Mouse (Mus musculus): ENCODE measurements at regions not wholly inside any gene's neighbourhood (a gene's known extent, or its start where the extent isn't known, plus 50 kb on each side); places are given as distances from the start of the nearest gene placed in this dataset.

GRCm38 (mm10) chr15:42913285-42913684 lies 2779.1 kb downstream of the 9330182O14Rik start:
- Histone ChIP-seq H3K27ac (no peak overlapping the region), H3K4me3 (no peak overlapping the region), H3K4me1 (peaks cover 9% of the 10 kb centered on the region), H3K27me3 (ENCODE audit: poor library complexity, severe bottlenecking) (no peaks in the 10 kb centered on the region), H3K36me3 (replicated peaks) (no peaks in the 10 kb centered on the region), H3K9me3 (no peaks in the 10 kb centered on the region)
- WGBS: 52% methylated on average over 2 of the region's 2 CpGs
- DNase-seq (ENCODE audit: extremely low spot score, low spot score): no peak

DNA sequence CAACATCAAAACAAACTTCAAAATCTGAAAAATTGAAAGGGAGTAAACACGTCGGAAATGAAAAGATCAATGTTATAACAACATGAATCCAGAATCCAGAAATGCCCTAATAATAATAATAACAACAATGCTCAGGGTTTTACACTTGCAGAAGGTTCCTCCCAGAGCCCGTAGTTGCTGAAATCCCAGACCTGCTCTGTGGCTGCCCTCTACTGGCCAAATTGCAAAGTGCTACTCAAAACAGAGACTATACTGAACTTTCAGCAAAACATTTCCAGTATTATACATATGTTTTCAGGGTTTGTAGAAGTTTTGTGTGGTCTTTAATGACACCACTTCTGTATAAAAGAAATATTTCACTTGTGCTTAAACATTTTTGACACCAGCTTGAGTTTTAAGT lies 2779.9 kb downstream of the 9330182O14Rik start:
- 18% methylated on average over 3 of the region's 3 CpGs for WGBS
- Histone ChIP-seq H3K27me3 (ENCODE audit: poor library complexity, severe bottlenecking) (no peaks in the 10 kb centered on the region), H3K4me3 (no peak overlapping the region), H3K4me1 (peaks cover 9% of the 10 kb centered on the region), H3K36me3 (replicated peaks) (no peaks in the 10 kb centered on the region), H3K9me3 (no peaks in the 10 kb centered on the region), H3K27ac (no peak overlapping the region)
- peak; percentile 43 for DNase-seq (ENCODE audit: extremely low spot score, low spot score)

DNA sequence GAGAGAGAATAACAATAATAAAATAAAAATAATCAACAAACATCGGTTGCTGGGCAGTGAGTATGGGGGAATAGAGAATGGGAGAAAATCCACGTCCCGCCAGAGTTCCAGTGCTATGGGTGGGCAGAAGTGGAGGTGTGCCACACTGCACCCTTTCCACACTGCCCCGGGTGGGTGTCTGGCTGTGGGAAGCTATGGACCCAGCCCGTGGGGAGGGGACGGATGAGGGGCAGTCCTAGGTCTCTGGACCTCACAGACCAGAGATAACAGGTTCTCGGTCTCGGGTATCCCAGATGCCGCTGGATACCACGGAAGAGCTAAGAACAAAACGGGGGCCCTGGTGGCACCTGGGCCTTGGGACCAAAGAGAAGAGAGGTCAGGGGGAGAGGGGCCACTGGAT lies 2781.0 kb downstream of the 9330182O14Rik start:
- Histone ChIP-seq H3K4me1 (peaks cover 9% of the 10 kb centered on the region), H3K4me3 (no peak overlapping the region), H3K36me3 (replicated peaks) (no peaks in the 10 kb centered on the region), H3K27me3 (ENCODE audit: poor library complexity, severe bottlenecking) (no peaks in the 10 kb centered on the region), H3K9me3 (no peaks in the 10 kb centered on the region), H3K27ac (no peak overlapping the region)
- 91% methylated on average over 11 of the region's 11 CpGs for WGBS
- no peak for DNase-seq (ENCODE audit: extremely low spot score, low spot score)

- no peak for DNase-seq (ENCODE audit: extremely low spot score, low spot score)
- Histone ChIP-seq H3K9me3 (no peaks in the 10 kb centered on the region), H3K4me3 (no peak overlapping the region), H3K4me1 (no peaks in the 10 kb centered on the region), H3K27me3 (ENCODE audit: poor library complexity, severe bottlenecking) (no peaks in the 10 kb centered on the region), H3K27ac (no peak overlapping the region), H3K36me3 (replicated peaks) (no peaks in the 10 kb centered on the region)
- 74% methylated on average over 3 of the region's 3 CpGs for WGBS
These were observed 2787.5 kb downstream of the 9330182O14Rik start for GRCm38 (mm10) chr15:42921618-42922017.

DNA sequence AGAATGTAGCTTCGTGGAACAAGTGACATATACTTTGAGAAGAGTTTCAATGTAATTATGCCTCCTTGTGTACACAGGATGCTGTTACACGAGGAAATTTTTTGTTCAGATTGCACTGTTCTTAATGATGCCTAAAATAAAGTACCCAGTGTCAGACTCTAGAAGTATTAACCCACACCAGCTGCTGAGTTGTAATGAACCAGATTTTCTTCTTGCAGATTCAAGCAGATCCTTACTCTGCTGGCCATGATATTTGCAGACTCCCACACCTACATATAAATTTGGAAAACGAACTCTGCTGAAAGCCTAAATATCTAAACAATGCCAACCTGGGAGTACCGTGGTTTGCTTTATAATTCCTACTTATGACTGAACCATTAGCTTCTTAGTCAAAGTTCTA lies 2794.2 kb downstream of the 9330182O14Rik start:
- Histone ChIP-seq H3K27me3 (ENCODE audit: poor library complexity, severe bottlenecking) (no peaks in the 10 kb centered on the region), H3K36me3 (replicated peaks) (no peaks in the 10 kb centered on the region), H3K4me3 (no peak overlapping the region), H3K27ac (no peak overlapping the region), H3K4me1 (no peaks in the 10 kb centered on the region), H3K9me3 (no peaks in the 10 kb centered on the region)
- 80% methylated on average over 4 of the region's 4 CpGs for WGBS
- DNase-seq (ENCODE audit: extremely low spot score, low spot score): no peak

DNA sequence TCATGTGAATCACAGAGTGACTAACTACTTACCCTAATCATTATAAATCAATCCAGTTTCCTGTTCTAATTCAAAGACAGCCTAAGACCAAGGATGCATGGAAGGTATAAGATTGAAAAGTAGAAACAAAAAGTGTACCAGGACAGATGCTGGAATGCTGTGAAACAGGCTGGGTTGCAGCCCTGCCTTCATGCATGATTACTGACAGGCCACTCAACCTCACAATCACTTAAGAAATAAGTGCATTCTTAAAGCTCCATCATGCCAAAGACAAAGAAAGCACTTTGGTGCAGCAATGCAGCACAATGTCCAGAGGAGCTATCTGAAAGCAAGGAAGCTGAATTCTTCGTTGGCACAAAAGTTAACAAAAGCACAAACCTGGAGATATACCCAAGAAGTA lies 2810.4 kb downstream of the 9330182O14Rik start:
- no peak for DNase-seq (ENCODE audit: extremely low spot score, low spot score)
- Histone ChIP-seq H3K27me3 (ENCODE audit: poor library complexity, severe bottlenecking) (no peaks in the 10 kb centered on the region), H3K9me3 (no peaks in the 10 kb centered on the region), H3K27ac (no peak overlapping the region), H3K4me3 (no peak overlapping the region), H3K4me1 (no peaks in the 10 kb centered on the region), H3K36me3 (replicated peaks) (no peaks in the 10 kb centered on the region)
- WGBS: 84% methylated on average over 1 of the region's 1 CpGs

- no peak overlapping the region for H3K27ac ChIP-seq
- H3K4me3 ChIP-seq: no peak overlapping the region
- H3K27me3 ChIP-seq (ENCODE audit: poor library complexity, severe bottlenecking): no peaks in the 10 kb centered on the region
- peaks cover 6% of the 10 kb centered on the region; the same call in 1 of the 2 replicates for H3K4me1 ChIP-seq
- DNase-seq (ENCODE audit: extremely low spot score, low spot score): no peak
- H3K36me3 ChIP-seq (replicated peaks): no peaks in the 10 kb centered on the region
- WGBS: 89% methylated on average over 4 of the region's 4 CpGs
- H3K9me3 ChIP-seq: no peaks in the 10 kb centered on the region
These were observed 2821.0 kb downstream of the 9330182O14Rik start for GRCm38 (mm10) chr15:42955167-42955566.

DNA sequence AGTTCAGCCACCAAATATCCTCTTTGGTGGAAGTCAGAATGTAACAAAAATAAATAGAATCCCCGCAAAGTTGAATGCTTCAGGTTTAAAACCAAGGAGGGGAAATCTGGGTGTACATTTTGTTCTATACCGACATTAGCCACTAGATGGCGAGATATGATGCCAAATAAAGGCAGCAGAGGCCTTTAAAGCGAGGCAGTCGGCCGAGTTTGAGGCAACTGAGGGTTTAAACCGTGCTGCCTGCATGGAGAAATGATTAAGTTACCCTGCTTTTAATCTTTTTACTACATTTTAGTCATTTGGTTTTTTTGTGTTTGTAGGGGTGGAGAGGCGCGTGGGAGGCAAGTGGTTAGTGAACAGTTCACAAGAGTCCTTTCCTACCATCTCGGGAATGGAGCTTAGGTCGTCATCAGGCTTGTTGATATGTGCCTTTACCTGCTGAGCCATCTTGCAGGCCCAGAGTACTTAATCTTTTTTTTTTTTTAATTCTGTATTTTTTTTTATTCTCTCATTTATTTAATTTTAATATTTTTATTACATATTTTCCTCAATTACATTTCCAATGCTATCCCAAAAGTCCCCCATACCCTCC lies 2828.7 kb downstream of the 9330182O14Rik start:
- no peak overlapping the region for H3K27ac ChIP-seq
- 23% methylated on average over 11 of the region's 11 CpGs for WGBS
- H3K4me3 ChIP-seq: no peak overlapping the region
- H3K27me3 ChIP-seq (ENCODE audit: poor library complexity, severe bottlenecking): no peaks in the 10 kb centered on the region
- peak; percentile 45 for DNase-seq (ENCODE audit: extremely low spot score, low spot score)
- peaks cover 9% of the 10 kb centered on the region for H3K4me1 ChIP-seq
- H3K36me3 ChIP-seq (replicated peaks): no peaks in the 10 kb centered on the region
- no peaks in the 10 kb centered on the region for H3K9me3 ChIP-seq

DNA sequence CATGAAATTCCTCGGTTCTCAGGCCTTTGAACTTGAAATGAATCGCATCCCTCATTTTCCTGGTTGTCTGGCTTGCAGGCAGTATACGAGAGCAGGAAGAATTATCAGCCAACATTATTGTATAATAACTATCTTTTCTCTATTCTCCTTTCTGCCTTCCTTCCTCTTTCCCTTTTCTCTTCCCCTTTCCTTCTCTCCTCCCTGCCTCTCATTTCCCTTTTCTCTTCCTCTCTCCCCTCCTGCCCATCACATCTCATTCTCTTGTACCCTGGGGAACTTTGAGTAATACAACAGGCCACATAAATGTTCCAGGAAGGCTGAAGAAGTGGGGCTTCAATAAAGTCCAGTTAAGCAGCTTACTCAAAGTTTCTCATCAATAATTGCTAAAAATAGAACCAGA lies 2831.1 kb downstream of the 9330182O14Rik start:
- Histone ChIP-seq H3K27ac (no peak overlapping the region), H3K4me3 (no peak overlapping the region), H3K4me1 (peaks cover 9% of the 10 kb centered on the region), H3K9me3 (no peaks in the 10 kb centered on the region), H3K36me3 (replicated peaks) (no peaks in the 10 kb centered on the region), H3K27me3 (ENCODE audit: poor library complexity, severe bottlenecking) (no peaks in the 10 kb centered on the region)
- 68% methylated on average over 3 of the region's 3 CpGs for WGBS
- DNase-seq (ENCODE audit: extremely low spot score, low spot score): no peak
